Mouse (Mus musculus) intestine, postnatal 0 days (tissue): ENCODE results near the gene Nr1i3. TPM values are rescaled to one million over a fixed set of nuclear protein-coding genes. Genes with fewer than 3 reads are reported as not detected.
"Not testable (repeated sequence)": the region's sequence is repeated elsewhere in the genome, so short reads cannot be mapped to it uniquely, and the experiment has no call there.

Source experiments
- ATAC-seq: fragments of 200-750 bp; cut with Nextera tagmentation; 2 replicates; pipeline ENCODE4 v1.8.0; 2017; ENCODE audit warnings: mild to moderate bottlenecking, moderate TSS enrichment, moderate library complexity
- H3K27ac ChIP-seq: fragments of 300-500 bp; sonication (generic); 2 replicates; pipeline ENCODE4 v1.5.1; 2014; ENCODE audit warnings: mild to moderate bottlenecking, low read depth, low read length, moderate library complexity
- H3K27me3 ChIP-seq: fragments of 300-500 bp; sonication (generic); replicated peaks from 2 replicates; pipeline ENCODE4 v1.6.1; 2014; ENCODE audit warnings: low read length, mixed read lengths; ENCODE audit not compliant: control insufficient read depth, insufficient read depth
- H3K36me3 ChIP-seq: fragments of 300-500 bp; sonication (generic); 2 replicates; pipeline ENCODE4 v1.6.1; 2014; ENCODE audit warnings: mild to moderate bottlenecking, moderate library complexity; ENCODE audit not compliant: control insufficient read depth, insufficient read depth
- H3K4me1 ChIP-seq: fragments of 300-500 bp; sonication (generic); replicated peaks from 2 replicates; pipeline ENCODE4 v1.6.1; 2014; ENCODE audit warnings: antibody characterized with exemption, low read length, mixed read lengths; ENCODE audit not compliant: control insufficient read depth, insufficient read depth
- H3K4me2 ChIP-seq: fragments of 300-500 bp; sonication (generic); replicated peaks from 2 replicates; pipeline ENCODE4 v1.6.1; 2014; ENCODE audit warnings: low read depth, mild to moderate bottlenecking, moderate library complexity
- H3K4me3 ChIP-seq: fragments of 300-500 bp; sonication (generic); 2 replicates; pipeline ENCODE4 v1.5.1; 2014; ENCODE audit warnings: low read depth, low read length
- H3K9ac ChIP-seq: fragments of 300-500 bp; sonication (generic); 2 replicates; pipeline ENCODE4 v1.6.1; 2014; ENCODE audit warnings: mild to moderate bottlenecking, low read depth, low read length
- H3K9me3 ChIP-seq: fragments of 300-500 bp; sonication (generic); 2 replicates; pipeline ENCODE4 v1.6.1; 2016; ENCODE audit warnings: mixed run types; ENCODE audit not compliant: control insufficient read depth
- CTCF ChIP-seq: sonication (generic); IDR thresholded peaks from 2 replicates; pipeline ENCODE4 v1.5.1; 2016; ENCODE audit warnings: low read depth, mild to moderate bottlenecking, control low read depth, antibody characterized with exemption, moderate library complexity
- WGBS: fragments of 180-500 bp; shearing (Covaris S2); extraction: QIAGEN DNeasy Blood & Tissue Kit; methylation state at CpG from one replicate; pipeline ENCODE4 v1.1.7; 2014; 5-methylcytosine and 5-hydroxymethylcytosine counted together
- polyA plus RNA-seq: library from polyadenylated mRNA; unstranded; fragments of >200 nt; fragmentation: Nextera tagmentation; extraction: Ambion mirVana; gene quantifications from 2 replicates; pipeline ENCODE4 v1.2.1, GENCODE M21; 2015

Gene Nr1i3
- polyA plus RNA-seq, 1 experiment from 2014 or later = 30.9 TPM

GRCm38 (mm10) chr1:171238463-171238862 is 24.7 kb downstream of the Nr1i3 start:
- Histone ChIP-seq H3K36me3 (peaks cover 86% of the 10 kb centered on the region), H3K27ac (no peak overlapping the region), H3K9ac (no peak overlapping the region), H3K9me3 (no peaks in the 10 kb centered on the region), H3K4me1 (no peaks in the 10 kb centered on the region), H3K27me3 (no peaks in the 10 kb centered on the region), H3K4me2 (no peak overlapping the region), H3K4me3 (no peak overlapping the region)
- ATAC-seq = peak; percentile 34; the same call in 1 of the 2 replicates
- WGBS = 63% methylated on average over 14 of the region's 14 CpGs
- peak; percentile 91 for TF ChIP-seq CTCF

- WGBS = 67% methylated on average over 15 of the region's 15 CpGs
- Histone ChIP-seq H3K36me3 (peaks cover 79% of the 10 kb centered on the region), H3K9ac (no peak overlapping the region), H3K27ac (peak overlapping the region; percentile 41), H3K4me2 (0 out of 2 replicates have a peak overlapping the region, but pooled peaks have one; percentile 21), H3K4me3 (no peak overlapping the region), H3K27me3 (no peaks in the 10 kb centered on the region), H3K4me1 (no peaks in the 10 kb centered on the region), H3K9me3 (no peaks in the 10 kb centered on the region)
- TF ChIP-seq CTCF = no peak
- no peak for ATAC-seq
These were observed 26.4 kb downstream of the Nr1i3 start for GRCm38 (mm10) chr1:171239992-171240744.

DNA sequence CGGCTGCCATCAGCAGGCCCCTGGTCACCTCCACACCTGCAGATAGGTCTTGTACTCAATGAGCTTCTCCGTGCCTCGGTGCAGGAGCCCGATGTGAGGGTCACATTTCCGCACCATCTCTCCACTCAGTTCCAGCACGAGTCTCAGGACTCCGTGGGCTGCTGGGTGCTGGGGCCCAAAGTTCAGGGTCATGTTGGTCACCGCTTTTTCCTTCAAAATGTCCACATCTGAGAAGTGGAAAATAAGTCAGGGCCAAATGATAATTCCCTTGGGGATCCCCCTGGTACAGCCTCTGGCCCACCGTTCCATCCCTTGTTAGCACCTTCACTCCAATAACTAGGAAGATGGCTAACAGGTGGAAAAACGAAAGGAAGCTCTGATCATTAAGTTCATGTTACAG is 27.1 kb downstream of the Nr1i3 start:
- Histone ChIP-seq H3K36me3 (peaks cover 72% of the 10 kb centered on the region), H3K9ac (no peak overlapping the region), H3K4me2 (no peak overlapping the region), H3K4me1 (0 out of 2 replicates have a peak, but pooled peaks cover 5% of the 10 kb centered on the region), H3K27ac (peak overlapping the region; percentile 41; the same call in 1 of the 2 replicates), H3K9me3 (no peaks in the 10 kb centered on the region), H3K27me3 (no peaks in the 10 kb centered on the region), H3K4me3 (no peak overlapping the region)
- WGBS = 88% methylated on average over 10 of the region's 10 CpGs
- ATAC-seq = no peak
- no peak for TF ChIP-seq CTCF

DNA sequence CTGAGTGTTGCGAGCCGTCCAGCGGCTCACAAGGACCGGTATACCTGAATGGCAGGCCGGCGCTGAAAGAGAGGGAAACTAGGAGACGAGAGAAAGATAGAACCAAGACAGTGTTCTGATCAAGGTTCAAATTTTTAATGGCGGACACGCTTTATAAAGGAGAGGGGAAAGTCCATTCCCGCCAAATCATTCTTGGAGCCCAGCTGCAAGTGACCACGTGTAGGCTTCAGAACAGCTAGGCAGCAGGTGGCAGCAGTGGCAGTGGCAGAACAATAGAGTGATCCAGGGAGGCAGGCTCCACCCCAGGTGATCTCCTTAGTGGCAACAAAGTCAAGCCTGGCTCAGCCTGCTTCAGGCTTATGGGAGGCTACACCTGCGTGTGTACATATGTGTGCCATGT is 28.2 kb downstream of the Nr1i3 start:
- H3K27ac ChIP-seq, H3K4me2 ChIP-seq: not testable (repeated sequence)

GRCm38 (mm10) chr1:171245353-171245752 is 31.6 kb downstream of the Nr1i3 start:
- Histone ChIP-seq H3K4me3 (no peak overlapping the region), H3K27me3 (no peaks in the 10 kb centered on the region), H3K36me3 (peaks cover 33% of the 10 kb centered on the region), H3K9ac (no peak overlapping the region), H3K27ac (no peak overlapping the region), H3K4me2 (no peak overlapping the region; the same call in 1 of the 2 replicates), H3K9me3 (no peaks in the 10 kb centered on the region), H3K4me1 (peaks cover 9% of the 10 kb centered on the region; the same call in 1 of the 2 replicates)
- no peak for ATAC-seq
- WGBS = 78% methylated on average over 8 of the region's 8 CpGs
- no peak for TF ChIP-seq CTCF

More for the DNA sequence above, 28.2 kb downstream of the Nr1i3 start:
- H3K36me3 ChIP-seq = peaks cover 61% of the 10 kb centered on the region
- ATAC-seq = peak; percentile 33
- H3K9me3 ChIP-seq, H3K9ac ChIP-seq, H3K27me3 ChIP-seq, H3K4me3 ChIP-seq, H3K4me1 ChIP-seq: not testable (repeated sequence)
- 54% methylated on average over 12 of the region's 12 CpGs for WGBS
- TF ChIP-seq CTCF = peak; percentile 56

GRCm38 (mm10) chr1:171246709-171247452 is 33.1 kb downstream of the Nr1i3 start:
- Histone ChIP-seq H3K27ac (peak overlapping the region; percentile 83), H3K9ac (peak overlapping the region; percentile 80), H3K4me2 (peak overlapping the region; percentile 79), H3K9me3 (no peaks in the 10 kb centered on the region), H3K4me3 (peak overlapping the region; percentile 85), H3K36me3 (peaks cover 21% of the 10 kb centered on the region), H3K4me1 (peaks cover 9% of the 10 kb centered on the region; the same call in 1 of the 2 replicates), H3K27me3 (no peaks in the 10 kb centered on the region; the same call in 1 of the 2 replicates)
- peak; percentile 93 for ATAC-seq
- peak; percentile 98 for TF ChIP-seq CTCF
- under 1% methylated on average over 41 of the region's 41 CpGs for WGBS
